Mouse (Mus musculus) kidney, adult 2 months (tissue): ENCODE results near the gene Rpl3. TPM values are rescaled to one million over a fixed set of nuclear protein-coding genes. Genes with fewer than 3 reads are reported as not detected.

ENCODE experiments used
- DNase-seq: peaks from one replicate; pipeline ENCODE4 v3.0.0; 2021
- H3K27ac ChIP-seq: fragments of 200-500 bp; 2 replicates; pipeline ENCODE4 v1.5.1; 2012; ENCODE audit warnings: low read depth, low read length, control low read depth, inconsistent platforms; ENCODE audit not compliant: insufficient read depth
- H3K27me3 ChIP-seq: fragments of 200-500 bp; replicated peaks from 2 replicates; pipeline ENCODE4 v1.6.1; 2012; ENCODE audit warnings: mild to moderate bottlenecking, moderate library complexity, low read length, inconsistent platforms; ENCODE audit not compliant: control insufficient read depth, insufficient read depth
- H3K36me3 ChIP-seq: fragments of 200-500 bp; 2 replicates; pipeline ENCODE4 v1.6.1; 2012; ENCODE audit warnings: mild to moderate bottlenecking, moderate library complexity, low read length, inconsistent platforms; ENCODE audit not compliant: control insufficient read depth, insufficient read depth
- H3K4me1 ChIP-seq: fragments of 200-500 bp; 2 replicates; pipeline ENCODE4 v1.6.1; 2011; ENCODE audit warnings: low read length; ENCODE audit not compliant: control insufficient read depth, insufficient read depth
- H3K4me3 ChIP-seq: fragments of 200-500 bp; 2 replicates; pipeline ENCODE4 v1.5.1; 2011; ENCODE audit warnings: mild to moderate bottlenecking, low read depth, low read length, control low read depth; ENCODE audit not compliant: insufficient read depth
- CTCF ChIP-seq: fragments of 200-500 bp; conservative IDR thresholded peaks from 2 replicates; pipeline ENCODE4 v1.5.1; 2011; ENCODE audit warnings: low read depth, mild to moderate bottlenecking, control low read depth, low read length, moderate library complexity, mixed read lengths; ENCODE audit not compliant: insufficient read depth, insufficient read length
- POLR2A ChIP-seq: fragments of 200-500 bp; IDR thresholded peaks from one replicate; pipeline ENCODE4 v1.6.1; 2011; ENCODE audit warnings: low read depth, low read length, control low read depth
- WGBS: fragments of 180-500 bp; shearing (Covaris S2); methylation state at CpG from one replicate; pipeline ENCODE4 v1.1.7; 2018; 5-methylcytosine and 5-hydroxymethylcytosine counted together
- polyA plus RNA-seq: library from polyadenylated mRNA; depleted of rRNA; stranded (reverse); fragments of >200 nt; gene quantifications from 2 replicates; pipeline ENCODE4 v1.2.3, GENCODE M21; 2012

Rpl3 gene
- polyA plus RNA-seq, 1 experiment, result 689 TPM

GRCm38 (mm10) chr15:80087406-80088012 lies 4.2 kb downstream of the Rpl3 start:
- WGBS, result 86% methylated on average over 9 of the region's 9 CpGs
- no peaks in the 10 kb centered on the region for H3K4me1 ChIP-seq
- no peak overlapping the region for H3K27ac ChIP-seq
- TF ChIP-seq POLR2A (no peak), CTCF (no peak)
- DNase-seq, result no peak
- H3K4me3 ChIP-seq, result no peak overlapping the region
- no peaks in the 10 kb centered on the region for H3K27me3 ChIP-seq
- no peaks in the 10 kb centered on the region for H3K36me3 ChIP-seq

GRCm38 (mm10) chr15:80083740-80084139 lies 7.9 kb downstream of the Rpl3 start:
- WGBS, result under 1% methylated on average over 12 of the region's 12 CpGs
- Histone ChIP-seq H3K27me3 (no peaks in the 10 kb centered on the region), H3K27ac (peak overlapping the region; percentile 91), H3K36me3 (peaks cover 6% of the 10 kb centered on the region; the same call in 1 of the 2 replicates), H3K4me3 (peak overlapping the region; percentile 74), H3K4me1 (peaks cover 9% of the 10 kb centered on the region; the same call in 1 of the 2 replicates)
- TF ChIP-seq POLR2A, result no peak
- no peak for TF ChIP-seq CTCF
- DNase-seq, result no peak

- peaks cover 6% of the 10 kb centered on the region; the same call in 1 of the 2 replicates for H3K36me3 ChIP-seq
- peak overlapping the region; percentile 94 for H3K4me3 ChIP-seq
- peak overlapping the region; percentile 91 for H3K27ac ChIP-seq
- H3K27me3 ChIP-seq, result no peaks in the 10 kb centered on the region
- WGBS, result under 1% methylated on average over 30 of the region's 30 CpGs
- H3K4me1 ChIP-seq, result peaks cover 9% of the 10 kb centered on the region; the same call in 1 of the 2 replicates
- TF ChIP-seq CTCF (0 out of 2 replicates have a peak, but pooled peaks have one; percentile 6), POLR2A (peak; percentile 100)
- DNase-seq, result peak; percentile 99
Observed at GRCm38 (mm10) chr15:80083276-80083731, 8.4 kb downstream of the Rpl3 start.

- no peak for TF ChIP-seq CTCF
- no peak for TF ChIP-seq POLR2A
- H3K27ac ChIP-seq, result peak overlapping the region; percentile 82
- peaks cover 9% of the 10 kb centered on the region; the same call in 1 of the 2 replicates for H3K4me1 ChIP-seq
- WGBS, result under 1% methylated on average over 21 of the region's 21 CpGs
- no peaks in the 10 kb centered on the region for H3K27me3 ChIP-seq
- H3K36me3 ChIP-seq, result peaks cover 6% of the 10 kb centered on the region; the same call in 1 of the 2 replicates
- H3K4me3 ChIP-seq, result peak overlapping the region; percentile 94
- DNase-seq, result peak; percentile 32
Observed at GRCm38 (mm10) chr15:80082661-80083275, 8.9 kb downstream of the Rpl3 start.

GRCm38 (mm10) chr15:80081801-80082546 lies 9.7 kb downstream of the Rpl3 start:
- no peaks in the 10 kb centered on the region for H3K27me3 ChIP-seq
- no peak for TF ChIP-seq POLR2A
- TF ChIP-seq CTCF, result no peak
- peaks cover 6% of the 10 kb centered on the region; the same call in 1 of the 2 replicates for H3K36me3 ChIP-seq
- peaks cover 9% of the 10 kb centered on the region; the same call in 1 of the 2 replicates for H3K4me1 ChIP-seq
- peak overlapping the region; percentile 94 for H3K4me3 ChIP-seq
- 8% methylated on average over 11 of the region's 11 CpGs for WGBS
- DNase-seq, result no peak
- H3K27ac ChIP-seq, result no peak overlapping the region

- Histone ChIP-seq H3K36me3 (peaks cover 6% of the 10 kb centered on the region; the same call in 1 of the 2 replicates), H3K4me3 (no peak overlapping the region), H3K27ac (no peak overlapping the region), H3K4me1 (peaks cover 9% of the 10 kb centered on the region; the same call in 1 of the 2 replicates), H3K27me3 (no peaks in the 10 kb centered on the region)
- WGBS, result 40% methylated on average over 9 of the region's 9 CpGs
- DNase-seq, result peak; percentile 39
- TF ChIP-seq CTCF, result peak; percentile 27
- no peak for TF ChIP-seq POLR2A
Observed at GRCm38 (mm10) chr15:80080711-80081615, 10.7 kb downstream of the Rpl3 start.
